Mouse (Mus musculus): ENCODE results near the gene Fhod1. TPM values are rescaled to one million over a fixed set of nuclear protein-coding genes. Genes with fewer than 3 reads are reported as not detected.

Fhod1 gene
- polyA plus RNA-seq, 1 experiment from 2014 or later: 3.1 TPM

DNA sequence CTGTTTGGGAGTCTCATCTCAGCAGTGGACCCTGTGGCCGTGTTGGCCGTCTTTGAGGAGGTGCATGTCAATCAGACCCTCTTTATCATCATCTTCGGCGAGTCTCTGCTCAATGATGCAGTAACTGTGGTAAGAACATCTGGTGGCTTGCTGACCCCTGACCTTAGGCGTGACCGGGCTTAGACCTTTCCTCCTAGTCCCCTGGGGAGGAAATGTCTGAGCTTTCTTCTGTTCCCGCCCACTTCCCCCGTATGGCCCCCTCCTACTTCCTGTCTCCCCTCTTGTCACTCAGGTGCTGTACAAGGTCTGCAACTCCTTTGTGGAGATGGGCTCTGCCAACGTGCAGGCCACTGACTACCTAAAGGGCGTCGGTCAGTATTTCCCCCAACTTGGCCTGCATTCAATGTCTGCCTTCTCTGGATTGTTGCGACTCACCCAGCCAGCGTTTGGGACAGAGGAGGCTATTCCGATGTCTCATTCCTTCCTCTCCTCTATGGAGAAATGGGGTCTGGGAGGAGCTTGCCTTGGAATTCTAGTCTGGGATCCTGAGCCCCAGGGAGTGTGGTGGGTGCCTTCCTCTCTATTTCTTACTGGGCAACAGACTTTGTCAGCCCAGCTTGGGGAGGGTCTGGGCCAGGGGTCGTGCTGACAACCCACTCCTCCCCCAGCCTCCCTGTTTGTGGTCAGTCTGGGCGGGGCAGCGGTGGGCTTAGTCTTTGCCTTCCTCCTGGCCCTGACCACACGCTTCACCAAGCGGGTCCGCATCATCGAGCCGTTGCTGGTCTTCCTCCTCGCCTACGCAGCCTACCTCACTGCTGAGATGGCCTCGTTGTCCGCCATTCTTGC is 7.6 kb upstream of the Fhod1 start:
- 63% methylated on average over 26 of the region's 26 CpGs for WGBS (ENCODE audit: insufficient replicate concordance)
- Histone ChIP-seq H3K27me3 (ENCODE audit: control insufficient read depth, insufficient read depth, low read length) (no peaks in the 10 kb centered on the region), H3K9me3 (replicated peaks; ENCODE audit: control insufficient read depth, low read length) (no peaks in the 10 kb centered on the region), H3K27ac (ENCODE audit: low read depth, low read length) (no peak overlapping the region), H3K4me1 (ENCODE audit: control insufficient read depth, insufficient read depth, low read length) (peaks cover 6% of the 10 kb centered on the region), H3K9ac (ENCODE audit: low read depth, low read length) (no peak overlapping the region), H3K4me2 (no peak overlapping the region), H3K36me3 (ENCODE audit: control insufficient read depth, insufficient read depth, low read length) (0 out of 2 replicates have a peak, but pooled peaks cover 2% of the 10 kb centered on the region), H3K4me3 (ENCODE audit: low read depth, low read length) (no peak overlapping the region)
- peak; percentile 12; the same call in 1 of the 2 replicates for ATAC-seq (replicated peaks; ENCODE audit: insufficient number of reproducible peaks, low FRiP score, low TSS enrichment)

DNA sequence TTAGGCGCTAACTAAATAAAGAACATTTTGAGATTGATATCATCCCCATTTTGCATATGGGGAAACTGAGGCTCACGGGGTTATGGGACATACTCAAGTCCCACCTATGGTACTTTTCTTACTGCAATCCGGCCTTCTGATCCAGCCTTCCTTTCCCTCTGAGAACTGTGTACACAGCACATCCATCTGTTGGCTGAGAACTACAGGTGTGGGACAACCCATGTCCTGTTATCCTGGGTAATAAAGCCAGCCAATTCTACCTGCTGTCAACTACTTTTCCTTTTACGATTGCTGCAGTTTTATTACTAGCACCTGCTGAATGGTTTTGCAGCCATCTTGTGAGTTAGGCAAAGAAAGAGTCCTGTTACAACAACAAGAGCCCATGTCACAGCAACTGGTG is 6.8 kb upstream of the Fhod1 start:
- no peak overlapping the region for H3K9ac ChIP-seq (ENCODE audit: low read depth, low read length)
- ATAC-seq (replicated peaks; ENCODE audit: insufficient number of reproducible peaks, low FRiP score, low TSS enrichment): no peak
- H3K4me1 ChIP-seq (ENCODE audit: control insufficient read depth, insufficient read depth, low read length): peaks cover 15% of the 10 kb centered on the region
- no peaks in the 10 kb centered on the region for H3K27me3 ChIP-seq (ENCODE audit: control insufficient read depth, insufficient read depth, low read length)
- no peak overlapping the region for H3K27ac ChIP-seq (ENCODE audit: low read depth, low read length)
- H3K36me3 ChIP-seq (ENCODE audit: control insufficient read depth, insufficient read depth, low read length): 0 out of 2 replicates have a peak, but pooled peaks cover 2% of the 10 kb centered on the region
- WGBS (ENCODE audit: insufficient replicate concordance): 88% methylated on average over 4 of the region's 4 CpGs
- no peaks in the 10 kb centered on the region for H3K9me3 ChIP-seq (replicated peaks; ENCODE audit: control insufficient read depth, low read length)
- no peak overlapping the region for H3K4me3 ChIP-seq (ENCODE audit: low read depth, low read length)
- H3K4me2 ChIP-seq: no peak overlapping the region

DNA sequence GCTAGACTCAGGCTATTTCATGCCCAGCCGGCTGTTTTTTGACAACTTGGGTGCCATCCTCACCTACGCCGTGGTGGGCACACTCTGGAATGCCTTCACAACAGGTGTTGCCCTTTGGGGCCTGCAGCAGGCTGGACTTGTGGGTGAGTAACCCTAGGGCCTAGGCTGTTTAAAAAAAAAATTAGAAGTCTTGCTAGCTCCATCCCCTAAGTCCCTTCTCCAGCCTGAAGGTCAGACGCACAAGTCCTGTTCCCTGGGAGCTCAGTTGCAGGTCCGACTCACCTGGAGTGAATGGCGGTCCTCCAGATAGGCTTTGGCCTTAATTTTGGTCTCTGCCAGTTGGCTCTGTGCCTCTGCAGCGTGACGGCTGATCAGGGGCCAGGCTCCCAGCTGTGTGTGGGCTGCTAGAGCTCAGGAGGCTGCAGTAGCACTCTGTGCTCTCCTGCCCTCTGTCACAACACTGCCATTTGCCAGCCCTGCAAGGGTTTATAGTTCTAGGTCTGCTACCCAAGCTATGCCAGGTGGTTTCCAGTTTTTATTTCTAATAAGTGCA is 5.9 kb upstream of the Fhod1 start:
- H3K4me1 ChIP-seq (ENCODE audit: control insufficient read depth, insufficient read depth, low read length): peaks cover 15% of the 10 kb centered on the region
- no peak overlapping the region for H3K4me3 ChIP-seq (ENCODE audit: low read depth, low read length)
- whole genome bisulfite sequencing (ENCODE audit: insufficient replicate concordance): 71% methylated on average over 8 of the region's 8 CpGs
- H3K4me2 ChIP-seq: no peak overlapping the region
- ATAC-seq (replicated peaks; ENCODE audit: insufficient number of reproducible peaks, low FRiP score, low TSS enrichment): no peak
- H3K27ac ChIP-seq (ENCODE audit: low read depth, low read length): no peak overlapping the region
- no peaks in the 10 kb centered on the region for H3K27me3 ChIP-seq (ENCODE audit: control insufficient read depth, insufficient read depth, low read length)
- H3K9me3 ChIP-seq (replicated peaks; ENCODE audit: control insufficient read depth, low read length): no peaks in the 10 kb centered on the region
- no peak overlapping the region for H3K9ac ChIP-seq (ENCODE audit: low read depth, low read length)
- H3K36me3 ChIP-seq (ENCODE audit: control insufficient read depth, insufficient read depth, low read length): 0 out of 2 replicates have a peak, but pooled peaks cover 2% of the 10 kb centered on the region

DNA sequence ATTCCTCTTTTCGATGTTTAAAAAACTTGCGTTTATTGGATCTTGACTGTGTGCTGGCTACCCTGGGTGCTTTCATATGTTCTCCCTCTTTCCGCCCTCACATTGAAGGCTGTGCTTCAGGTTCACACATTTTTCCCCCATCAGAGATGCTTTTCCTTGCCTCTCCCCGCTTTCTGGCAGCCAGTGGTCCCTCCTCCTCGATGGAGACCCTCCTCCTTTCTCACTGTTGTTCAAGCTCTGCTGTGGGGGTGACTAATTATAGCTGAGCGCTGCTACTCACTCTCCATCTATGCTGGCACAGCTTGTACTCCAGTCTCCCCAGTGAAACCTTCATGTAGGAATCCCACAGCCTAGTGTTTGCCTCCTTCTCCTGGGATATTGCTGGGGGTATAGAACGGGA is 2.4 kb upstream of the Fhod1 start:
- no peak overlapping the region for H3K4me3 ChIP-seq (ENCODE audit: low read depth, low read length)
- WGBS (ENCODE audit: insufficient replicate concordance): 29% methylated on average over 7 of the region's 7 CpGs
- peaks cover 26% of the 10 kb centered on the region for H3K4me1 ChIP-seq (ENCODE audit: control insufficient read depth, insufficient read depth, low read length)
- peak overlapping the region; percentile 98 for H3K4me2 ChIP-seq
- H3K9me3 ChIP-seq (replicated peaks; ENCODE audit: control insufficient read depth, low read length): no peaks in the 10 kb centered on the region
- no peak overlapping the region for H3K27ac ChIP-seq (ENCODE audit: low read depth, low read length)
- H3K9ac ChIP-seq (ENCODE audit: low read depth, low read length): no peak overlapping the region
- ATAC-seq (replicated peaks; ENCODE audit: insufficient number of reproducible peaks, low FRiP score, low TSS enrichment): no peak
- H3K27me3 ChIP-seq (ENCODE audit: control insufficient read depth, insufficient read depth, low read length): no peaks in the 10 kb centered on the region
- no peaks in the 10 kb centered on the region for H3K36me3 ChIP-seq (ENCODE audit: control insufficient read depth, insufficient read depth, low read length)

DNA sequence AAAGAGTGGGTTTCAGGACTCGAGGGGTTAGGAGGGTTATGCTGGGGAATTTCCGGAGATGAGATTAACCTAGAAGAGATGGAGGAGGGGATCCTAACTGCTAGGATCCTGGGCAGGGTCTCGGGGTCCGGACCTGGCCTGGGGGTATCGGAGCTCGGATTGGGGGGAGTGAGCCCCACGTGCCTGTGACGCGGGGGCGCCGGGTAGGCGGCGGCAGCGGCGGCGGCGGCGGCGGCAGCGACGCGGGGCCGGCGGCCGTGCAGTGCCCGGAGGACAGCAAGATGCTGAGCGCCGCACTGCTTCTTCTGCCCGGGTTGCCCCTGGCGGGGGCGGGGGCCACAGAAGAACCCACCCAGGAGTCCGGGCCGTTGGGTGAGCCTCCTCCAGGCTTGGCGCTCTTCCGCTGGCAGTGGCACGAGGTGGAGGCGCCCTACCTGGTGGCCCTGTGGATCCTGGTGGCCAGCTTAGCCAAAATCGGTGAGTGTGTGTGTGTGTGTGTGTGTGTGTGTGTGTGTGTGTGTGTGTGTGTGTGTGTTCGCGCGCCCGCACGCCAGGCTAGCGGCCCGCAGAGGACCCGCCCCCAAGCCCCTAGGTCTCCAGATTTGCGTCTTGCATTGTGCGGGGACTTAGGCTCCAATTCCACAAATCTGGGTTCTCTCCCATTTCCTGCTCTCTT is 1.5 kb upstream of the Fhod1 start:
- Histone ChIP-seq H3K27ac (ENCODE audit: low read depth, low read length) (no peak overlapping the region), H3K9ac (ENCODE audit: low read depth, low read length) (peak overlapping the region; percentile 72), H3K9me3 (replicated peaks; ENCODE audit: control insufficient read depth, low read length) (no peaks in the 10 kb centered on the region), H3K4me3 (ENCODE audit: low read depth, low read length) (peak overlapping the region; percentile 78), H3K4me1 (ENCODE audit: control insufficient read depth, insufficient read depth, low read length) (peaks cover 33% of the 10 kb centered on the region), H3K36me3 (ENCODE audit: control insufficient read depth, insufficient read depth, low read length) (no peaks in the 10 kb centered on the region), H3K27me3 (ENCODE audit: control insufficient read depth, insufficient read depth, low read length) (no peaks in the 10 kb centered on the region), H3K4me2 (peak overlapping the region; percentile 98)
- ATAC-seq (replicated peaks; ENCODE audit: insufficient number of reproducible peaks, low FRiP score, low TSS enrichment): no peak
- WGBS (ENCODE audit: insufficient replicate concordance): under 1% methylated on average over 42 of the region's 48 CpGs

DNA sequence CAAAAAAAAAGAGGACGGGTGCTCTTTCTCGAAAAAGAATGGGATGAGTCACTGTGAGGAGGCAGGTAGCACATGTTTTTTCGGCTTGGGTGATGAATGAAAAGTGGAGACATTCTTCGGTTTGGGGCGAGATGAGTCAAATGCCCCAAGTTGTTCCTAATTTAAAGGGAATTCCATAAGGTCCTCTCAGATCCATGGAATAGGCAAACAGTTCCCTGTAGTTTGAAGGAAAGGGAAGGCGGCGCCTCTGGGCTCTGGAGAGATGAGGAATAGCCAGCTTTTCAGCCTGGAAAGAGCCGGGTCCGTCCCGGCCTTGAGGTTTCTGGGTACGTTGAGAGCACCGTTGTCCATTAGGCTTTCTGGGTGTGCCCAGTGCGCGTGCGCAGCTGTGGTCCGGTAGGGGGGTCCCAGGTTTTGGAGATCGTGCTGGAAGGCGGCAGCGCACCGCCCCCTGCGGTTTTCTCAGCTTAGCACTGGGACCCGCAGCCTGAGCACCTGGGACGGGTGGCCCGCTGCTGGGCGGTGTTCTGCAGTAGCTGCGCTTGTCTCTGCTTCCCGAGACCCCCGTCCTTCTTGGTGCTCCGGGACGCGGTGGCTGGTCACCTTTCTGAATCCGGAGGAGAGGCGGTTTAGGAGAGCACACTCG is 820 bp upstream of the Fhod1 start, which contains the start of gene Slc9a5:
Gene Slc9a5 (plus strand): TSS at position 394 of the 646 bp plus-strand sequence.
- no peak for ATAC-seq (replicated peaks; ENCODE audit: insufficient number of reproducible peaks, low FRiP score, low TSS enrichment)
- Histone ChIP-seq H3K9ac (ENCODE audit: low read depth, low read length) (peak within 1 kb of the TSS; percentile 82), H3K27ac (ENCODE audit: low read depth, low read length) (peak within 1 kb of the TSS; percentile 91), H3K4me2 (peak within 1 kb of the TSS; percentile 98), H3K36me3 (ENCODE audit: control insufficient read depth, insufficient read depth, low read length) (no peaks in the 10 kb centered on the region), H3K27me3 (ENCODE audit: control insufficient read depth, insufficient read depth, low read length) (no peaks in the 10 kb centered on the region), H3K4me1 (ENCODE audit: control insufficient read depth, insufficient read depth, low read length) (peaks cover 35% of the 10 kb centered on the region), H3K4me3 (ENCODE audit: low read depth, low read length) (peak within 1 kb of the TSS; percentile 78), H3K9me3 (replicated peaks; ENCODE audit: control insufficient read depth, low read length) (no peaks in the 10 kb centered on the region)
- WGBS (ENCODE audit: insufficient replicate concordance): 1% methylated on average over 34 of the region's 34 CpGs

DNA sequence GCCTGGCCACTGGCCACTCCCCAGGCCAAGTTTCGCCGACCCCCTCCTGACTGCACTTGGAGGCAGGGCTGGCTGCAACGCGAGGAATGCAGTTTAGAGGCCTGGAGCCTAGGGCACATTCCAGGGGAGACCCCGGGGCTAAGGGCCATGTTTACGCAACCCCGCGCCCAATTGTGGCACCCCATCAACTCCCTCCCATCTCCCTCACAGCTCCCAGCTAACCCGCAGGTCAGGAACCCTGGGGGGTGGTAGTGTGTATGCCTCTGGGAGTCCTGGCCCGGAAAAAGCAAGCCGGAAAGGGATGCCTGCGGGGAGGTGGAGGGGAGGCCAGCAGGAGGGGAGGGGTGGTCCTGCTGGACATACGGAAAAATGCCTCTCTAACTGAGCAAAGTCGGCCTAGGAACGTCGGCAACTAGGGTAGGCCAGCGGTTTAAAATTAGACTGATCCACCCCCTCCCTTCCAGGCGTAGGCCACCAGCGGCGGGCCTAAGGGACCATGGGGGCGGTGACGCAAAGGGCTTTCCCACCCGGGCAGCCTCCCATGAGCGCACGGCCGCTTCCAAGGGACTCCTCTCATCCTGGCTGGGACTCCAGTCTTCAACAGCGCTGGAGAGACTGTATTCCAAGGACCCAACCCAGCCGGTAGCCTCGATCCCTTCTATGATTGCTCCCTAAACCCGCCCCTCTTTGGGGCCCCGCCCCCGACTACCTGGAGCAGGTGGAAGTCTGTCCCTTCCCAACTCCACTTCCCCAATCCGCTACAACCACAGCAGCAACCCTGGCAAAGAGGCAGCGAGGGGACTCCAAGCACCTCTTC is 934 bp downstream of the Fhod1 start:
- no peaks in the 10 kb centered on the region for H3K36me3 ChIP-seq (ENCODE audit: control insufficient read depth, insufficient read depth, low read length)
- H3K27me3 ChIP-seq (ENCODE audit: control insufficient read depth, insufficient read depth, low read length): no peaks in the 10 kb centered on the region
- no peaks in the 10 kb centered on the region for H3K9me3 ChIP-seq (replicated peaks; ENCODE audit: control insufficient read depth, low read length)
- H3K4me1 ChIP-seq (ENCODE audit: control insufficient read depth, insufficient read depth, low read length): peaks cover 37% of the 10 kb centered on the region
- peak overlapping the region; percentile 91 for H3K27ac ChIP-seq (ENCODE audit: low read depth, low read length)
- H3K9ac ChIP-seq (ENCODE audit: low read depth, low read length): peak overlapping the region; percentile 82
- WGBS (ENCODE audit: insufficient replicate concordance): 1% methylated on average over 33 of the region's 34 CpGs
- peak overlapping the region; percentile 98 for H3K4me2 ChIP-seq
- ATAC-seq (replicated peaks; ENCODE audit: insufficient number of reproducible peaks, low FRiP score, low TSS enrichment): peak; percentile 31; the same call in 1 of the 2 replicates
- H3K4me3 ChIP-seq (ENCODE audit: low read depth, low read length): peak overlapping the region; percentile 78

Measured in heart, embryonic 11.5 days (tissue).